Mouse (Mus musculus): ENCODE results near the gene Slc2a12.

- TF ChIP-seq POLR2A (IDR thresholded peaks at IDR 0.05; ENCODE audit: low read depth, low read length) (no peak), CTCF (IDR thresholded peaks at IDR 0.05; ENCODE audit: extremely low read depth, insufficient read depth, insufficient read length, insufficient replicate concordance) (no peak)
Measured at GRCm38 (mm10) chr10:22614554-22614953, 30.3 kb upstream of the Slc2a12 start.

Measured in spleen, adult 2 months (tissue).